Mouse (Mus musculus) forelimb bud, embryonic 11.5 days (tissue): ENCODE results near the gene Lag3.
A peak's percentile ranks its signal among the peaks of the same experiment; 100 is the strongest.

Source experiments
- DNase-seq: peaks from one replicate; pipeline ENCODE4 v3.0.0-alpha.2; 2012; ENCODE audit warnings: low read depth, low spot score

Lag3 gene

DNA sequence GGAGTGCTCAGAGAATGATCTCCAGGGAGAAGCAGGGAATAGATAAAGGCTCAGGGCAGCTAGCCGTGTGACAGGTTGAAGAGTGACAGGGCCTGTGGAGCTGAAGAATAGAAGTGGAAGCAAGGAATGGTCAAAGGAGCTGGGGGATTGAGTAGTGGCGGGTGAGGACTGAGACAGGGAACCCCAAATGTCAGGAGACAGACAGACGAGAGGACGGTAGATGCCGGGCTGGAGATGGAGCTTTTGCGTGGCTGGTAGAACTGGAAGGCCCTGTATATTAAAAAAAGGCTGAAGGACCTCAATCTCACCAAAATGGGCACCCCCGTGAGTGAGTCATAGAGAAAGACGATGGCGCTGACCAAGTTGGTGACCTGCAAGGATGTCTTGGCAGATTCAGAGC is 51.0 kb downstream of the Lag3 start:
- DNase-seq = no peak

DNA sequence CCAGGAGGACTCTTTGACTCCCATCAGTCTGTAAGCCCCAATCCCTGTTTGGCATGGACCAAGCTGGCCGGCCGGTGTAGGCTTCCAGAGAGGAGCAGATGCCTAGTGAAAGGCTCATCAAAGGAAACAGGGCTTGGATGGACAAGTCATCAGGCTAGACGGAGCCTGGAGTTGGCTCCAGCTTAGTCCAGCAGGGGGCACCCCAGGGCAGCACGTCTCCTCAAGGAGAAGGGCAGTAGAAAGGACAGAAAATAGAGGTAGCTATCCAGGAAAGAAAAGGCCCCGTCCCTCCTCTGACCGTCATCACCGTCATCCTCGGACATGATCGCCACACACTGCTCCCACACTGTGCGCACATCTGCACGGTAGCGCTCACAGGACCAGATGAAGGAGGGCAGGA is 51.8 kb downstream of the Lag3 start:
- DNase-seq = peak; percentile 79

DNA sequence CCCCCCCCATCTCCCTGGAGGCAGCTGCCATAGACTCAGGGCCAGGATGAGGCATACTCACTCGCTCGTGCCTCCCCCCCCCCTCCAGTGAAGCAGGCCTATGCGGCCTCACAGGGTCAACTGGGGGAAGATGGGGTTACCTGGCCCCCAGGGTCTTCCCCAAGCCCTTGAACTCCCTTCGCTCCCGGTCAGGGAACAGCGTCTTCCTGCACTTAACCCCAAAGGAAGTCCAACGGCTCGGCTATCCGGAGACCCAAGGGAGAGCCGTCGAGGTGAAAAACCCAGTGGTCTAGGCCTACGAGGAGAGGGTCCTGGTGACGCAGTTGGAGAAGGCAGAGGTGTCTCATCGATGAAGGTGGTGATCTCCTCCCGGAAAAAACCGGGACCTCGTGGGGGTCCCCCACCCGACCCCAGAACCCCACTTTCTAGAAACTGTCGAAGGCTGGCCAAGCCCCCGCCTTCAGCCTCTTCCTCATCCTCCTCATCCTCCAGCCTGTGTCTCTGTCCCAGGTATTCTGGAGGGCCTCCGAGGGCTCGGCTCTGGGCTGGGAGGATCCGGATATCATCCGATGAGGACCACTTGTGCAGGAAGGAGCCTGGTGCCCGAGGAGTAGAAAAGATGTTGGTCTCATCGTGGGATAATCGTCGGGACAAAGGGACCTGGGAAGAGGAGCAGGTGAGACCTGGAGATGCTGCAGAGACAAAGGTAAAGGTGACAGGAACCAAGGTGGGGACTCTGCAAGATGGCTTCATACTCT is 52.8 kb downstream of the Lag3 start:
- DNase-seq = no peak

DNA sequence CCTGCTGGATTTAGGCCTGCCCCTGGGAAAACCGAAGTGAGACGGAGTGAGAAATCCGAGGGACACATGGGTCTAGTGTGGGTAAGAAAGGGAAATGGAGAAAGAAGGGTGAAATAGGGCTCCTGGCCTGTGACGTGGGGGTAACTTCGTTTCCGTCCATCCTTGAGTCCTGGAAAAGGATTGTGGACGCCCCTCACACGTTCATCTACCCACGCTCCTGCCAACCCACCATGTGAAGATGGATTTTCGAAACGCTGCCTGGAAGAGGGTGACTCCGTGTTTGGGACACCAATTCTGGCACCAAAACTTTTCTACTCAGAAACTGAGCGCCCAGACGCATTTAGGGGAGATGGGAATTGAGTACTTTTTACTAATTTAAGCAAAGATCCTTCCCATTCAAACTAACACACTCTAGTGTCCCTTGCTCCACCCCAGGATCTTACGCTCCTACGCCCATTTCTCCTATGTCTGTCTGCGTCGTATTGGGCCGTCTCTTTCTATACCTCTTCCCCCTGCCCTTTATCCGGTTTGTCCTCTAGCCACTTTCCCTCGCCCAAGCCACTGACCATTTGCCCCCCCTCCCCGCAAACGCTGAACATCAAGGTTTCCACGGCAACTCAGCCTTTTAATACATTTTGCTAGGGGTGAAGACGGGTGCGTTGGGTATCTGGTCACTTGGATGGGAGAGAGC is 53.5 kb downstream of the Lag3 start:
- no peak for DNase-seq

DNA sequence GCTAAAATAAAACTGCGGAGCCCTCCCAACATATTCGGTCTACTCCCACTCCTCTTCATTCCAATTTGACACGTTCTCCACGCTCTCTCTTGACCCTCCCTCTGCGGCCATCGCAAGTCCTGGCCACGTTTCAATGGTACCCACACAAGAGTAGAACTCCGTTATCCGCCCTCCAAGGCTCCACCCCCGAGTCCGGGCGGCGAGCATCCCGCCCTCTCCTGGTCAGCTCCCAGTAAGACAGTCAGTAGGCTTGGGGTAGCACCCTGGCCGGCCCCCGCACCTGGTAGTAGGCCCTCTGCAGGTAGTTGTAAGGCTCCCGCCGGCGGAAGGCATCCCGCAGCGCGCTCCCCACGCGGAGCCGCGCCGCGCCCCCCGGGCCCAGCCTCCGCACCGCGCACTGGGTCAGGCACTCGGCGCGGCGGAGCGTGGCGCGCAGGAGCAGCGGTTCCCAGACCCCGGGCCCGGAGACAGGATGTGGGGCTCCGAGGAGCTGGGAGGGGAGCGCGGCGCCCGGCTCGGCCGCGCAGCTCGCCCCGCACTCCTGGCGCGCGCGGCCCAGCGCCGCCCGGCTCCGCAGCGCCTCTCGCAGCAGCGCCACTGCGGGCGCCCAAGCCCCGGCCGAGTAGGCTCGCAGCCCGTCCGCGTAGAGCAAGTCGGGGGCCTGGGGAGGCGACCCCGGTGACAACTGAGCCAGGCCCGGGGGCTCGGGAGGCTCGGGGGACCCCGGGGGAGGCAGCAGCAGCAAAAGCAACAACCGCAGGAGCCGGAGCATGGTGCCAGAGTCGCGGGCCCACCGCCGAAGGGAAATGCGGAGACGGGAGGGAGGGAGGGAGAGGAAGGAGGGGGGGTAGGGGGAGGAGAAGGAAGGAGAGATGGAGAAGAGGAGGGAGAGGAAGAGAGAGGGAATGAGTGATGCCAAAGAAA is 54.3 kb downstream of the Lag3 start, which contains the start of gene P3h3:
P3h3 (minus strand) TSS at position 837 of the 924 bp plus-strand sequence.
- peak; percentile 92 for DNase-seq

DNA sequence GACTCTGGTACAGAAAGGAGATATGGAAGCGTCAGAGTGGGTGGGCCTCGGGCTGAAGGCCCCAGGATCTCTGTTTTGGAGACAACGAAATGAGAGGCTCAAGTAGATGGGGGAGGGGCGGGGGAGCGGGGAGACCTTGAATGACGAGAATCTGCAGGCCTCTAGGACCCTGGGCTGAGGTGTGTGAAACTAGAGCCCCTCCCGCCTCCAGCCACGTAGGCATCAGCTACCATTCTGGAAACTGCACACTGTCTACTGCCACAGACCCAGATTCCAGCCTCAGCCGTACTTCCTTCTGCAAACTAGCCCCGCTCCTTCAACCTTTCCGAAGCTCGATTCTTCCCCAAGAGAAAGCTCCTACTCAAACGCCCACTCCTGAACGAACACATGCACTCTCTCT is 55.2 kb downstream of the Lag3 start:
- peak; percentile 75 for DNase-seq

DNA sequence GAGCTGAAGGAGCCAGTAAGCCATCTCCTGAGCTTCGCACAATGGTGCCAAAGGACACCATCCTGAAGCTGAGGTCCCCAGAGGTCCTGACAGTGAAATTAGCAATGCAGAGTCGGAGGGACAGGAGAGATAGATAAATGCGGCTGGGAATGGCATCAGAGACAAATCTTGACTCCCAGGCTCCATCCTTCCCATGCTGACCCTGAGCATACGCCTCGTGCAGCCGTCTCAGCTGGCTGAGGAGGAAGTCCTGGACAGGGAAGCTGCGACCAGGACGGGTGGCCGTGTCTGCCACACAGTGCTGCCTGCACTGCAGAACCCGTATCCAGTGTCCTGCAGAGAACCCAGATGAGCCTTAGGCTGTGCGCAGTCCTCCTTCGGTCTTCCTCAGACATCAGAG is 56.9 kb downstream of the Lag3 start:
- no peak for DNase-seq
